Comparison of ENCODE assay signal across 24 mouse cellular contexts in genomic region chr1:186218995-186219394, GRCm38 (mm10).
A peak's percentile ranks its signal among the peaks of the same experiment; 100 is the strongest.
DNase-seq lines count a peak whose midpoint lies in the region; ATAC-seq and TF ChIP-seq lines count a peak whose summit lies in the region.
"Had no signal": no experiment of that assay in that cellular context is flagged by ENCODE, and none has a peak within 500 bp of the region (broad histone marks: within the 10 kb centered on the region; RNA-seq: fewer than 3 reads in every experiment).

No protein-coding gene starts in this region.

- H3K4me3 ChIP-seq in heart, embryonic 12.5 days: no peak overlapping the region
- no peak overlapping the region for H3K4me3 ChIP-seq in lung, embryonic 15.5 days
- no peak overlapping the region for H3K4me3 ChIP-seq in lung, postnatal 0 days (ENCODE audit: low read depth, low read length)
- H3K4me3 ChIP-seq: embryonic facial prominence, embryonic 10.5 days; embryonic facial prominence, embryonic 12.5 days; forebrain, embryonic 13.5 days; forebrain, embryonic 15.5 days had no signal

- peaks cover 4% of the 10 kb centered on the region for H3K9me3 ChIP-seq in heart, embryonic 12.5 days (replicated peaks)
- no peaks in the 10 kb centered on the region for H3K9me3 ChIP-seq in lung, embryonic 15.5 days
- H3K9me3 ChIP-seq in lung, postnatal 0 days (ENCODE audit: low read length): no peaks in the 10 kb centered on the region
- H3K9me3 ChIP-seq: embryonic facial prominence, embryonic 12.5 days; forebrain, embryonic 13.5 days; forebrain, embryonic 15.5 days had no signal

- WGBS in heart, embryonic 12.5 days: 76% methylated on average over 4 of the region's 4 CpGs
- 65% methylated on average over 4 of the region's 4 CpGs for WGBS in lung, embryonic 15.5 days
- 70% methylated on average over 4 of the region's 4 CpGs for WGBS in lung, postnatal 0 days

- ATAC-seq in heart, embryonic 12.5 days (ENCODE audit: insufficient number of reproducible peaks, low FRiP score): no peak
- peak; percentile 65 for ATAC-seq in lung, embryonic 15.5 days (ENCODE audit: borderline replicate concordance, extremely low read depth, low FRiP score, low TSS enrichment)
- ATAC-seq in lung, postnatal 0 days: peak; percentile 69
- ATAC-seq: activated CD4-positive, CD25-positive, alpha-beta regulatory T cell, adult 4 months; CD4-positive, CD25-positive, alpha-beta regulatory T cell, adult 4 months; forebrain, embryonic 13.5 days; forebrain, embryonic 15.5 days; Patski had no signal

- TF ChIP-seq CTCF in lung, postnatal 0 days (IDR thresholded peaks at IDR 0.05): no peak

- no peak overlapping the region for H3K27ac ChIP-seq in heart, embryonic 12.5 days (ENCODE audit: poor library complexity, severe bottlenecking)
- no peak overlapping the region for H3K27ac ChIP-seq in lung, embryonic 15.5 days
- H3K27ac ChIP-seq in lung, postnatal 0 days (ENCODE audit: low read length): no peak overlapping the region
- H3K27ac ChIP-seq: embryonic facial prominence, embryonic 10.5 days; embryonic facial prominence, embryonic 12.5 days; forebrain, embryonic 13.5 days; forebrain, embryonic 15.5 days had no signal

- peaks cover 10% of the 10 kb centered on the region for H3K4me1 ChIP-seq in heart, embryonic 12.5 days (replicated peaks)
- peaks cover 11% of the 10 kb centered on the region for H3K4me1 ChIP-seq in lung, embryonic 15.5 days
- peaks cover 5% of the 10 kb centered on the region; the same call in 1 of the 2 replicates for H3K4me1 ChIP-seq in lung, postnatal 0 days (ENCODE audit: insufficient read depth, low read depth, low read length)

- H3K4me2 ChIP-seq in heart, embryonic 12.5 days: no peak overlapping the region
- no peak overlapping the region for H3K4me2 ChIP-seq in lung, embryonic 15.5 days
- no peak overlapping the region for H3K4me2 ChIP-seq in lung, postnatal 0 days (replicated peaks; ENCODE audit: low read depth, low read length)
- H3K4me2 ChIP-seq: embryonic facial prominence, embryonic 12.5 days; forebrain, embryonic 13.5 days; forebrain, embryonic 15.5 days had no signal

- DNase-seq in heart, adult 11 months: peak; percentile 7
- DNase-seq in lung, postnatal 36 days: no peak
- DNase-seq in lung, postnatal 0 days (ENCODE audit: low spot score): peak; percentile 64
- no peak for DNase-seq in lung, postnatal 10 days
- DNase-seq: adrenal gland, adult 8-10 months; adrenal gland, postnatal 14 days; adrenal gland, postnatal 36 days; B cell, adult 2 months; cerebellum, adult 11-12 months; cerebellum, adult 2 months; cerebellum, adult 9-10 months; cerebellum, postnatal 10 days; cerebellum, postnatal 25 days had no signal

- no peak overlapping the region for H3K9ac ChIP-seq in heart, embryonic 12.5 days
- no peak overlapping the region for H3K9ac ChIP-seq in lung, embryonic 15.5 days
- no peak overlapping the region for H3K9ac ChIP-seq in lung, postnatal 0 days (replicated peaks; ENCODE audit: low read depth)
- H3K9ac ChIP-seq: embryonic facial prominence, embryonic 12.5 days; forebrain, embryonic 13.5 days; forebrain, embryonic 15.5 days had no signal

- no peaks in the 10 kb centered on the region for H3K27me3 ChIP-seq in heart, embryonic 12.5 days (replicated peaks)
- no peaks in the 10 kb centered on the region for H3K27me3 ChIP-seq in lung, embryonic 15.5 days
- no peaks in the 10 kb centered on the region for H3K27me3 ChIP-seq in lung, postnatal 0 days (replicated peaks; ENCODE audit: insufficient read depth, low read length)
- H3K27me3 ChIP-seq: CH12.LX; embryonic facial prominence, embryonic 12.5 days; forebrain, embryonic 13.5 days; forebrain, embryonic 15.5 days; Patski had no signal

- H3K36me3 ChIP-seq in heart, embryonic 12.5 days: no peaks in the 10 kb centered on the region
- no peaks in the 10 kb centered on the region for H3K36me3 ChIP-seq in lung, embryonic 15.5 days
- no peaks in the 10 kb centered on the region for H3K36me3 ChIP-seq in lung, postnatal 0 days (ENCODE audit: insufficient read depth, low read length)
- H3K36me3 ChIP-seq: embryonic facial prominence, embryonic 10.5 days; embryonic facial prominence, embryonic 12.5 days; forebrain, embryonic 15.5 days; G1E had no signal

- TF ChIP-seq EP300 in lung, postnatal 0 days (IDR thresholded peaks at IDR 0.05): peak; percentile 33; the same call in 1 of the 2 replicates

Comparison
In these comparisons a context has a peak if more than half of its experiments do, and no peak if none do; other contexts are left out.
1. DNase-seq: peak in heart, adult 11 months (single experiment) and lung, postnatal 0 days (single experiment); none in lung, postnatal 36 days (single experiment) and lung, postnatal 10 days (single experiment).